Mouse (Mus musculus) lung, adult 2 months (tissue): ENCODE measurements around the gene Saal1. TPM values are rescaled to one million over a fixed set of nuclear protein-coding genes. Genes with fewer than 3 reads are reported as not detected.

ENCODE experiments used
- DNase-seq: peaks from one replicate; pipeline ENCODE4 v3.0.0; 2022
- H3K4me1 ChIP-seq: fragments of 200-500 bp; 2 replicates; pipeline ENCODE4 v1.6.1; 2011; ENCODE audit warnings: low read length; ENCODE audit not compliant: control insufficient read depth, insufficient read depth
- H3K4me3 ChIP-seq: fragments of 200-500 bp; replicated peaks from 2 replicates; pipeline ENCODE3; 2011; ENCODE audit warnings: low read depth, mild to moderate bottlenecking, control low read depth, low read length; ENCODE audit errors: extremely low read depth
- CTCF ChIP-seq: fragments of 200-500 bp; IDR thresholded peaks from 2 replicates; pipeline ENCODE4 v1.5.1; 2011; ENCODE audit warnings: mild to moderate bottlenecking, low read length, control low read depth; ENCODE audit not compliant: insufficient read depth
- POLR2A ChIP-seq: fragments of 200-500 bp; IDR thresholded peaks from 2 replicates; pipeline ENCODE4 v1.6.1; 2011; ENCODE audit warnings: low read depth, mild to moderate bottlenecking, control low read depth, low read length, borderline replicate concordance; ENCODE audit errors: extremely low read depth
- WGBS: fragments of 180-500 bp; shearing (Covaris S2); methylation state at CpG from one replicate; pipeline ENCODE4 v1.1.7; 2018; 5-methylcytosine and 5-hydroxymethylcytosine counted together
- polyA plus RNA-seq: library from polyadenylated mRNA; depleted of rRNA; stranded (reverse); fragments of >200 nt; gene quantifications from 2 replicates; pipeline ENCODE4 v1.2.3, GENCODE M21; 2012

The Saal1 gene
- polyA plus RNA-seq, 1 experiment, result 4.9 TPM

GRCm38 (mm10) chr7:46727584-46727983 is 17.1 kb upstream of the Saal1 start:
- 81% methylated on average over 1 of the region's 1 CpGs for WGBS
- no peak for TF ChIP-seq POLR2A
- no peak for TF ChIP-seq CTCF
- no peak for DNase-seq
- no peaks in the 10 kb centered on the region for H3K4me1 ChIP-seq
- no peak overlapping the region for H3K4me3 ChIP-seq

GRCm38 (mm10) chr7:46724396-46724795 is 13.9 kb upstream of the Saal1 start:
- 75% methylated on average over 5 of the region's 5 CpGs for WGBS

GRCm38 (mm10) chr7:46723849-46724248 is 13.4 kb upstream of the Saal1 start:
- whole genome bisulfite sequencing, result 76% methylated on average over 3 of the region's 3 CpGs
- no peak for TF ChIP-seq CTCF
- no peak for TF ChIP-seq POLR2A
- no peak for DNase-seq
- Histone ChIP-seq H3K4me3 (no peak overlapping the region), H3K4me1 (peaks cover 4% of the 10 kb centered on the region)

More at GRCm38 (mm10) chr7:46724396-46724795, 13.9 kb upstream of the Saal1 start:
- Histone ChIP-seq H3K4me3 (no peak overlapping the region), H3K4me1 (no peaks in the 10 kb centered on the region; the same call in none of the 2 replicates)
- no peak for DNase-seq
- TF ChIP-seq CTCF (no peak), POLR2A (no peak)

- H3K4me1 ChIP-seq, result peaks cover 4% of the 10 kb centered on the region
- 96% methylated on average over 6 of the region's 6 CpGs for WGBS
- no peak for TF ChIP-seq CTCF
- no peak for TF ChIP-seq POLR2A
- no peak overlapping the region for H3K4me3 ChIP-seq
- DNase-seq, result no peak
Observed at GRCm38 (mm10) chr7:46723354-46723753, 12.9 kb upstream of the Saal1 start.

GRCm38 (mm10) chr7:46720460-46720859 is 10.0 kb upstream of the Saal1 start:
- 45% methylated on average over 9 of the region's 9 CpGs for WGBS
- DNase-seq, result no peak
- TF ChIP-seq POLR2A (no peak), CTCF (no peak)
- Histone ChIP-seq H3K4me1 (peaks cover 13% of the 10 kb centered on the region), H3K4me3 (no peak overlapping the region)

GRCm38 (mm10) chr7:46719526-46719925 is 9.0 kb upstream of the Saal1 start:
- peak; percentile 44 for DNase-seq
- peaks cover 13% of the 10 kb centered on the region for H3K4me1 ChIP-seq
- no peak overlapping the region for H3K4me3 ChIP-seq
- WGBS, result 51% methylated on average over 7 of the region's 7 CpGs
- TF ChIP-seq POLR2A, result no peak
- TF ChIP-seq CTCF, result no peak

- Histone ChIP-seq H3K4me1 (peaks cover 13% of the 10 kb centered on the region), H3K4me3 (no peak overlapping the region)
- TF ChIP-seq CTCF, result no peak
- TF ChIP-seq POLR2A, result no peak
- WGBS, result 67% methylated on average over 7 of the region's 7 CpGs
- no peak for DNase-seq
Observed at GRCm38 (mm10) chr7:46718591-46719270, 8.3 kb upstream of the Saal1 start.

GRCm38 (mm10) chr7:46716897-46717296 is 6.4 kb upstream of the Saal1 start:
- peak; percentile 20 for DNase-seq
- Histone ChIP-seq H3K4me3 (no peak overlapping the region), H3K4me1 (peaks cover 13% of the 10 kb centered on the region)
- TF ChIP-seq CTCF (no peak), POLR2A (no peak)
- 6% methylated on average over 5 of the region's 5 CpGs for WGBS

- no peak for DNase-seq
- Histone ChIP-seq H3K4me1 (peaks cover 13% of the 10 kb centered on the region), H3K4me3 (no peak within 1 kb of the TSS)
- TF ChIP-seq POLR2A (no peak), CTCF (no peak)
- WGBS, result 80% methylated on average over 5 of the region's 5 CpGs
Observed at GRCm38 (mm10) chr7:46715600-46715999, 5.1 kb upstream of the Saal1 start, which contains the start of gene Saa3. TSS of gene Saa3 (minus strand) at chr7:46715700.

- Histone ChIP-seq H3K4me1 (peaks cover 13% of the 10 kb centered on the region), H3K4me3 (no peak overlapping the region)
- peak; percentile 66 for TF ChIP-seq CTCF
- TF ChIP-seq POLR2A, result no peak
- DNase-seq, result peak; percentile 54
- 29% methylated on average over 6 of the region's 6 CpGs for WGBS
Observed at GRCm38 (mm10) chr7:46714518-46714917, 4.0 kb upstream of the Saal1 start.
